Comparison of ENCODE assay signal across 18 mouse cellular contexts in genomic region chrX:58702152-58702741, GRCm38 (mm10).
DNase-seq lines count a peak whose midpoint lies in the region; ATAC-seq lines count a peak whose summit lies in the region.
"Had no signal": no experiment of that assay in that cellular context is flagged by ENCODE, and none has a peak within 500 bp of the region (broad histone marks: within the 10 kb centered on the region; RNA-seq: fewer than 3 reads in every experiment).

No protein-coding gene starts in this region.

- peak; percentile 76; the same call in 1 of the 2 replicates for ATAC-seq in forebrain, embryonic 13.5 days

- 65% methylated on average over 4 of the region's 4 CpGs for WGBS in forebrain, embryonic 13.5 days
- WGBS in forebrain, embryonic 10.5 days = 89% methylated on average over 4 of the region's 4 CpGs

- H3K9me3 ChIP-seq in forebrain, embryonic 13.5 days (replicated peaks) = no peaks in the 10 kb centered on the region
- H3K9me3 ChIP-seq in forebrain, embryonic 10.5 days = no peaks in the 10 kb centered on the region
- H3K9me3 ChIP-seq: G1E; heart, embryonic 12.5 days had no signal

- DNase-seq in forebrain, embryonic 10.5 days (ENCODE audit: extremely low spot score, low spot score) = no peak
- peak; percentile 3 for DNase-seq in layer of hippocampus, adult 11-12 months (ENCODE audit: low spot score)
- no peak for DNase-seq in layer of hippocampus, postnatal 36 days
- DNase-seq in brain, adult 2 months (ENCODE audit: low read depth, low spot score) = peak; percentile 7
- DNase-seq in layer of hippocampus, adult 9-10 months (ENCODE audit: low spot score) = peak; percentile 6
- DNase-seq in kidney, postnatal 10 days = no peak
- DNase-seq: adrenal gland, postnatal 25 days; cerebellum, adult 2 months; heart, postnatal 14 days; liver; lung, postnatal 14 days; midbrain, embryonic 14.5 days; right cerebral cortex, postnatal 25 days; thymus, postnatal 36 days had no signal

- no peaks in the 10 kb centered on the region for H3K36me3 ChIP-seq in forebrain, embryonic 13.5 days (ENCODE audit: poor library complexity, severe bottlenecking)
- no peaks in the 10 kb centered on the region for H3K36me3 ChIP-seq in forebrain, embryonic 10.5 days (replicated peaks)
- H3K36me3 ChIP-seq: G1E; heart, embryonic 12.5 days had no signal

- H3K9ac ChIP-seq in forebrain, embryonic 13.5 days = no peak overlapping the region
- H3K9ac ChIP-seq: heart, embryonic 12.5 days had no signal

- H3K27me3 ChIP-seq in forebrain, embryonic 13.5 days = no peaks in the 10 kb centered on the region
- H3K27me3 ChIP-seq in forebrain, embryonic 10.5 days (ENCODE audit: poor library complexity, severe bottlenecking) = no peaks in the 10 kb centered on the region
- H3K27me3 ChIP-seq: heart, embryonic 12.5 days had no signal

- no peak overlapping the region for H3K4me3 ChIP-seq in forebrain, embryonic 13.5 days
- H3K4me3 ChIP-seq in forebrain, embryonic 10.5 days = no peak overlapping the region
- H3K4me3 ChIP-seq: heart, embryonic 12.5 days; myocyte had no signal

- no peaks in the 10 kb centered on the region for H3K4me1 ChIP-seq in forebrain, embryonic 13.5 days
- no peaks in the 10 kb centered on the region for H3K4me1 ChIP-seq in forebrain, embryonic 10.5 days
- H3K4me1 ChIP-seq: heart, embryonic 12.5 days had no signal

- no peak overlapping the region for H3K27ac ChIP-seq in forebrain, embryonic 13.5 days
- H3K27ac ChIP-seq in forebrain, embryonic 10.5 days = no peak overlapping the region

- no peak overlapping the region for H3K4me2 ChIP-seq in forebrain, embryonic 13.5 days
- H3K4me2 ChIP-seq: heart, embryonic 12.5 days had no signal

Comparison
In these comparisons a context has a peak if more than half of its experiments do, and no peak if none do; other contexts are left out.
1. DNase-seq: peak in layer of hippocampus, adult 11-12 months (single experiment), brain, adult 2 months (single experiment) and layer of hippocampus, adult 9-10 months (single experiment); none in forebrain, embryonic 10.5 days (single experiment), layer of hippocampus, postnatal 36 days (0 of 2) and kidney, postnatal 10 days (single experiment).